Mouse (Mus musculus): ENCODE results near the gene Ube2d3.
"Not testable (repeated sequence)": the region's sequence is repeated elsewhere in the genome, so short reads cannot be mapped to it uniquely, and the experiment has no call there.

Ube2d3 gene

GRCm38 (mm10) chr3:135438913-135439531 lies 1.1 kb downstream of the Ube2d3 start:
- DNase-seq: peak; percentile 92 to 96

DNA sequence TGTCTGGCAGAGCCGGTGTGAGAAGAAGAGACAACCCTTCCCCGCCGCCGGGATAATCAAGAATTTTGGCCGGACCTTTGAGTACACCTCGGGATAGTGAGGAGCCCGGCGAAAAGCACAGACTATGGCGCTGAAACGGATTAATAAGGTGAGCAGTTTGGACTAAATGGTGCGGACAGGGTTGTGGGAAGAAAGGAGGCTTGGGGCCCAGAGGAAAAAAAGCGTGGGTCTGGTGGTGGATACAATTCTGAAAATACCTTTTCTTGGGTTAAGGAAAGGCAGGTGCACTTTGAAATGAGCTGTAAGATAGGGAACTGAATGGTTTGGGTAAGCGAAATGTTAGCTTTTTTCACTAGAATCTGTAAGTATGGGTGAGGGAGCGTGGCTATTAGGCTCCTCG lies 1.7 kb downstream of the Ube2d3 start:
- no peak for DNase-seq

GRCm38 (mm10) chr3:135440221-135440620 lies 2.3 kb downstream of the Ube2d3 start:
- DNase-seq: peak; percentile 14 to 51

- DNase-seq: no peak
Measured at GRCm38 (mm10) chr3:135440621-135441020, 2.7 kb downstream of the Ube2d3 start.

DNA sequence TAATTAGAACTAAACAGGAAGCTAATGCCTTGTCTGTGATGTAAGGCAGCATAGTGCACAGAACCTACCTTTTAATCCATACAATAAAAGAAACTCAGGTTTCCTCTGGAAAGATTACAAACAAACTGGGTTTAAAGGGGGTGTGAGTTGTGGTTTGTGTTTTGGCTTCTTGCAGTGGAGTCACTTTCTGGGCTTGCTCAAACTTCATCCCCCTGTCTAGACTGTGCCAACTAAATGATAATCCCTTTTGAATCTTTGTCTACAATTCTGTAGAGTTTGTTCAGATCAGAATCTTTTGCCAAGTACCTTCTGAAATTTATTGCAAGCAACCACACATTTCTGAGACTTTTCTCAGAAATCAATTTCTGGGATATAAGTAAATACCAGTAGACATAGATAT lies 7.0 kb downstream of the Ube2d3 start:
- DNase-seq: no peak

GRCm38 (mm10) chr3:135458981-135459380 lies 21.0 kb downstream of the Ube2d3 start:
- no peak for DNase-seq

- DNase-seq: no peak
Measured at GRCm38 (mm10) chr3:135468402-135468801, 30.5 kb downstream of the Ube2d3 start.

DNA sequence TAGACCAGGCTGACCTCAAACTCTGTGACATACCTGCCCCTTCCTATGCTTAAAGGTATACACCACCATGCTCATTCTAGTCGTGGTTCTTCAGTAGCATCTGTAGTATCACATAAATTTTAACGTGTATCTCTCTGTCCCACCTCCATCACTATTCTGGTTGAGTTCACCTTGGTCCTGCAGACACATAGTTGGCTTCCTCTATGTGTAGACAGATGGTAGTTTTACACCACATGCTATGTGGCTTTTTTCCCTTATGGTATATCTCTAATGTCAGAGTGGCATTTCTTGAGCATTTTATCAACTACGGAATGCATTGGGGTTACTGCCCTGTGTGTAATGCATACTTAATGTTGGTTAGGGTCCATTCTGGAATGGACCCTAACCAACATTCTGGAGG lies 31.2 kb downstream of the Ube2d3 start:
- DNase-seq: no peak

- DNase-seq: peak; percentile 88 to 90
Measured at GRCm38 (mm10) chr3:135469974-135470373, 32.0 kb downstream of the Ube2d3 start.

- DNase-seq: no peak
Measured at GRCm38 (mm10) chr3:135470823-135471222, 32.9 kb downstream of the Ube2d3 start.

- peak; percentile 47 to 85 for DNase-seq
Measured at GRCm38 (mm10) chr3:135475025-135475424, 37.1 kb downstream of the Ube2d3 start.

- DNase-seq: no peak
Measured at GRCm38 (mm10) chr3:135476286-135476685, 38.3 kb downstream of the Ube2d3 start.

DNA sequence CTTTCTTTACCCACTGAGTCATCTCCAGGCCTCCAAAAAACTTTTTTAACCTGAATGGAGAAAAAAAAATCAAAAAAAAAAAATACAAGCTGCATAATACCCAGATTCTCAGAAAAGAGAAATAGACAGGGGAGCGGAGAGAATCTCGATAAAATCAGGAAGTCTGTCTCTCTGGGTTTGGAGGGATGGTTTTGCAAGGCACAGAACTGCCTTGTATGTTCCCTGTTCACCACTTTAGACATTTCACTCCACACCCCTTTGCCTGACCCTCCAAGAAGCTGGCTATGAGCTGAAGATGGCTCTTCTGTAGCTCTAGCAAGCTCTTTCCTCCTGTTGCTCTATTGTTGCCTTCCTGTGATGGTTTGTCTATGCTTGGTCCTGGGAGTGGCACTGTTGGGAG lies 39.0 kb downstream of the Ube2d3 start:
- DNase-seq: no peak

- DNase-seq: not testable (repeated sequence)
Measured at GRCm38 (mm10) chr3:135479090-135479489, 41.1 kb downstream of the Ube2d3 start.

GRCm38 (mm10) chr3:135480767-135481166 lies 42.8 kb downstream of the Ube2d3 start:
- DNase-seq: no peak

DNA sequence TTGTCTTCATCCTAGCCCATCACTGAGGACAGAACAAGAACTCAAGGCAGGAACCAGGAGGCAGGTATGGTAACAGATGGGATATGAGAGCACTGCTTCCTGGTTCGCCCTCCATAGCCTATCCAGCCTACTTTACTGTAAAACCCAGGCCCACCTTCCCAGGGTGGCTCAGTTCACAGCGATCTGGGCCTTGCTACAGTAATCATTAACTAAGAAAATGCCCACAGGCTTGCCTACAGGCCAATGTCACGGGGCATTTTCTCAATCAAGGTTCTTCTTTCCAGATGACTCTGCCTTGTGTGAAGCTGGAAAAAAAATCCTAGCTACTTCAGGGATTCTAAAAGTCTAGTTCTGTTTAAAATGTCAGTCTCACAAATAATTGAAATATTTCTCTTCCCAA lies 43.7 kb downstream of the Ube2d3 start:
- peak; percentile 44 to 67 for DNase-seq

DNA sequence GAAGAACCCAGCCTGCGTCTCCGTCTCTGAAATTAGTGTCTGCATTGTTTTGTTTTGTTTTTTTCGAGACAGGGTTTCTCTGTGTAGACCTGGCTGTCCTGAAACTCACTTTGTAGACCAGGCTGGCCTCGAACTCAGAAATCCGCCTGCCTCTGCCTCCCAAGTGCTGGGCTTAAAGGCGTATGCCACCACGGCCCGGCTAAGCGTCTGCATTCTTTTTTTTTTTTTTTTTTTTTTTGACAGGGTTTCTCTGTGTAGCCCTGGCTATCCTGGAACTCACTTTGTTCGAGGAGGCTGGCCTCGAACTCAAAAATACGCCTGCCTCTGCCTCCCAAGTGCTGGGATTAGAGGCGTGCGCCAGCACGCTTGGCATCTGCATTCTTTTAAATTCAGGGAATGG lies 46.7 kb downstream of the Ube2d3 start:
- not testable (repeated sequence) for DNase-seq

DNA sequence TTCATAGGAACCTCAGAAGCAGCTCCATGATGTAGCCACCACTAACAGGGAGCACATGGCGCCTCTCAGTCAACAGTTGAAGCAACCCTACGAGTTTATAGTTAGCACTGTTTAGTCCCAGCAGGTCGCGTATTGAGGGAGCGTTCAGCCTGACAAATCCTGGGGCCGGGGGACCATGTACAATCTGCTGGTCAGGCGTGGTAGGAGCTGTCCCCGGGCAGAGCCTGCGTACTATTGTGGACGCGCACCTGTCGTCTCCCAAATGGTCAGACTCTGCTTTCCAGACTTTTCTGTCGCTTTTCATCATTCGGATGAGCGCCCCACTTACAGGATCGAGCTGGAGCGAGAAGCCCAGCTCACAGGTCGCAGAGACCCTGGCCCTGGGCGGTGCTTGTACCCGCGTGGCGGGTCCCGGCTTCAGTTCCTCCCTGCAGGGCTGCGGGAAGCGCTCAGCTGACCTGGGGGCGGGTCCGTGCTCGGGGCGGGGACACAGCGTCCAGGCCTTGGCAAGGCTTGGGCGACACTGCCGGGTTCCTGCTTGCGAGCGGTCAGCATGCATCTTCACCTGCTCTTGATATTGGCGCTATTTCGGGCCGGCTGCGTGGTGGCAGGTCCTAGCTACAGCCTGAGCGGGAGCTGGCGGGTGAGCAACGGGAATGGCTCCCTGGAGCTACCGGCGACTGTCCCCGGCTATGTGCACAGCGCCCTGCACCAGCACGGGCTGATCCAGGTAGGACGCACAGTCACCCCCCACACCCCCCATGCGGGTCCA lies 47.4 kb downstream of the Ube2d3 start, which contains the start of gene Manba:
TSS of gene Manba (plus strand) at position 484 of the 772 bp plus-strand sequence.
- DNase-seq: peak; percentile 89 to 94

DNA sequence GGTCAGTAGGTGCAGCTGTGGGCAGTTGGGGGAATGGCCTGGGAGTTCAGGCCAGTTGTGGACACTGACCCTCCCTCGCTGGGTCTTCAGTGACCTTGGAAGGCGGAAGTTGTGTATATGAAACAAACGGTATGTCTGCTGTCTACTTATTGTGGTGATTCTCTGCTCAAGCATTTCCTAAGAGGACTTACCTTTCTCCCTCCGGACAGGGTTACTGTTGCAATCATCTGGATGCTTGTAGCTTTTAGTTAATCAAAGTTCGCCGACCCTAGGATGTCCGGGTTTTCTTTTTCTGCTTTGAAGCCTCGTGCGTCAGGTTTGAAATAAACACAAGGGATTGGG lies 47.9 kb downstream of the Ube2d3 start:
- no peak for DNase-seq

DNA sequence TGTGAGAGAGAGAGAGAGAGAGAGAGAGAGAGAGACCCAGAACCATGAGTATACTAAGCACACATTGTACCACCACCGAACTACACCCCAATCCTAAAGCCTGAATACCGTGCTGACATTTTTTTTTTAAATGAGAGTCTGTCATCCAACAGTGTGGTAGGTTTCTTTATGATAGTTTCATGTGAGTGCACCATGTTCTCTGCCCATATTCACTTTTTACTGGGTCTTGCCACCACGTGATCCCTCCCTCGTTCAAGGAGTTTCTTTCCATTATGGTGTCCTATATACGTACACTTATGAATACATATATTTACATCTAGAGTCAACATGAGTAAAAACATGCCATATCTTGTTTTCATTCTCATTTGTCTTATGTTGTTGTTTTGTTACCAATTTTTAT lies 48.4 kb downstream of the Ube2d3 start:
- no peak for DNase-seq

DNA sequence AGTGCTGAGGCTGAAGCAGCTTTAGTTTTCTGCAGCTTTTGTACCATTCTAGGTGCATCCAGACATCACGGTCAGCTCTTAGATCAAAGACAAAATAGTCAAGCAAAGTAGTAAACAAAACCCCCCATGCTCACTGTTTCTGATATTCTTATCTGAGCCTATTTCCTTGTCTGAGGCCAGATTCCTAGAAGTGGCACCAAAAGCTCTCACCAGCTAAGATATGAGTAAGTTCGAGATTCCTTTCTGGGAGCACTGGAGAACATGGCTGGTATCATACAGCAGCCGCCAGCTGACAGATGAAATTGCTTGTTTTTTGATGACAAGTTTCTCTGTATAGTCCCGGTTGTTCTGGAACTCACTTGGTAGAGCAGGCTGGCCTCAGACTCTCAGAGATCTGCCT lies 49.9 kb downstream of the Ube2d3 start:
- no peak for DNase-seq

GRCm38 (mm10) chr3:135489865-135490520 lies 52.0 kb downstream of the Ube2d3 start:
- DNase-seq: no peak

DNA sequence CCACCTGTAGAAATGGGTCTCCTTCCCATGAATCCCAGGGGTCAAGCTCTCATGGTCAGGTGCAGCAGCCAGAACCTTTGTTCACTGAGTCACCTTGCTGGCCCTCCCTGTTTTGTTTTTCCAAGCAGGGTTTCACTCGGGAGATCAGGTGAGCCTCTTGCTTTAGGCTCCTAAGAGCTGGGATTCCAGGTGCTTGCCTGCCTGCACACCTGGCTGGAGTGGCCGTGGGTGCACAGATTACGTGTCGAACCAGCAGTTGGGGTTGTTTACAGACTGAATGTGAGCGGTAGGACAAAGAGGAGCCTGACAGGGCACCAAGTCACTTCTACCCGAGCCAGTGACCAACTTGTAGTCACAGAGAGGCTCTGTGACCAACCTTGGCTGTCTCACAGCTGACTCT lies 53.2 kb downstream of the Ube2d3 start:
- peak in 1 of 2 experiments; percentile 56 for DNase-seq

DNA sequence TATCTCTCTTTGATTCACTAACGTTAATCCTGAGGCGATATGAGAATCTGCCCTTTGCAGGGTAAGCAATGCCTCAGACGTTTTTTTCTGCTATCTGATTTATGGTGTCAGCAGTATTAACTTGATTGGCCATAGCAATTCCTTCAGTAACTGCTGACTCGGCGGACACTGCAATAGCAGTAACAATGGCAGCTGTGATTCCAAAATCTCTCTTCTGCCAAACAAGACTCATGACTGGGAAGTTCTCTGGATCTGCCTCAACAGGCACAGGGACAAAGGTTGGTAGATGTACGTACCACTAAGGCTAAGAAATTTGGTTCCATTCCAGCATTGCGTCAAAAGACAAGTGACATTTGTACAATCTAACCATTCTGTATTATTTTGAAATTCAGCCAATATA lies 55.4 kb downstream of the Ube2d3 start:
- DNase-seq: peak; percentile 41 to 60
